Mouse (Mus musculus): ENCODE data around the gene Ell.
"Not testable (repeated sequence)": the region's sequence is repeated elsewhere in the genome, so short reads cannot be mapped to it uniquely, and the experiment has no call there.

Gene Ell

GRCm38 (mm10) chr8:70507027-70507393 is 32.2 kb upstream of the Ell start:
- no peak for DNase-seq

GRCm38 (mm10) chr8:70509281-70509952 is 29.8 kb upstream of the Ell start:
- no peak for DNase-seq

GRCm38 (mm10) chr8:70510228-70510915 is 28.9 kb upstream of the Ell start, which contains the start of gene Uba52:
Uba52 (minus strand) TSS chr8:70510801.
- DNase-seq = peak; percentile 98

- DNase-seq = not testable (repeated sequence)
Measured at GRCm38 (mm10) chr8:70511174-70511573, 28.1 kb upstream of the Ell start.

- DNase-seq = no peak
Measured at GRCm38 (mm10) chr8:70511770-70512169, 27.5 kb upstream of the Ell start.

- no peak for DNase-seq
Measured at GRCm38 (mm10) chr8:70512253-70512903, 26.9 kb upstream of the Ell start.

GRCm38 (mm10) chr8:70513441-70513840 is 25.8 kb upstream of the Ell start:
- peak; percentile 39 for DNase-seq

- DNase-seq = no peak
Measured at GRCm38 (mm10) chr8:70517940-70518643, 21.2 kb upstream of the Ell start.

- DNase-seq = no peak
Measured at GRCm38 (mm10) chr8:70519043-70519442, 20.2 kb upstream of the Ell start.

- no peak for DNase-seq
Measured at GRCm38 (mm10) chr8:70519606-70520005, 19.7 kb upstream of the Ell start.

- DNase-seq = peak; percentile 97
Measured at GRCm38 (mm10) chr8:70522592-70523403, 16.5 kb upstream of the Ell start.

- DNase-seq = no peak
Measured at GRCm38 (mm10) chr8:70527111-70527511, 12.1 kb upstream of the Ell start.

- peak; percentile 98 for DNase-seq
Measured at GRCm38 (mm10) chr8:70527512-70528181, 11.6 kb upstream of the Ell start, which contains the start of the genes Fkbp8 and Kxd1. Fkbp8 (plus strand) TSS chr8:70527724. Kxd1 (minus strand) TSS chr8:70527956.

- no peak for DNase-seq
Measured at GRCm38 (mm10) chr8:70528182-70528797, 11.0 kb upstream of the Ell start.

GRCm38 (mm10) chr8:70529299-70529698 is 10.0 kb upstream of the Ell start:
- DNase-seq = no peak

- no peak for DNase-seq
Measured at GRCm38 (mm10) chr8:70529741-70530161, 9.5 kb upstream of the Ell start.

- peak; percentile 37 for DNase-seq
Measured at GRCm38 (mm10) chr8:70530314-70530713, 8.9 kb upstream of the Ell start.

GRCm38 (mm10) chr8:70534281-70534680 is 5.0 kb upstream of the Ell start:
- no peak for DNase-seq

- peak; percentile 61 for DNase-seq
Measured at GRCm38 (mm10) chr8:70535221-70535620, 4.0 kb upstream of the Ell start.

GRCm38 (mm10) chr8:70535701-70536100 is 3.6 kb upstream of the Ell start:
- DNase-seq = no peak

- DNase-seq = peak; percentile 90
Measured at GRCm38 (mm10) chr8:70538024-70538579, 1.2 kb upstream of the Ell start.

All from lung, postnatal 10 days (tissue).